Comparison of ENCODE assay signal across 8 mouse cellular contexts in the genomic region with DNA sequence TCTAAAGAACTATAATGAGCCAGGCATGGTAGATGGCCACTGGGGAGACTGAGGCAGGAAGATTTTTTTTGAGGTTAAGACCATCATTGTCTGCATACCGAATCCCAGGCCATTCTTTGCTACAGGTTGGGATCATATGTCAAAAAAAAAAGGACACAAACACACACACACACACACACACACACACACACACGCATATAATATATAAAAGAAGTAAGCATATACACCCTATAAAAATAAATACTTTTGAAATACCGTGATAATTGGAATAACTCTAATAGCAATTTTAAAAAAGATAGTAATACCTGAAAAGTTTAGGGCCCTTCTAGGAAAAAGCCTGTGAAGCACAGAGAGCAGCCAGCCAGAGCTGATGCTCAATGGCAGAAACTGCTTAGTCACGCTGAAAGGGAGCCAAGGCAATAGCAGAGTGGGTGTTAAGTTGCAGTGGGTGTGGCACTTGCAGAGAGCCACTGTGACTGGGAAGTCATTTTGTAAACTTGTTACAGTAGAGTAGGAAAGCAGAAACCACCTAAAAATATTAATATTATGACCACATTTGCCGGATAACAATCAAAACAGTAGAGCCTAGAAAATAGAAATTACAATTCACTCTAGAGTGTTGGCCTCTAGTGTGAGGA.
A peak's percentile ranks its signal among the peaks of the same experiment; 100 is the strongest.
DNase-seq lines count a peak whose midpoint lies in the region.

No protein-coding gene starts in this region.

- DNase-seq in right cerebral cortex, adult 2 months (ENCODE audit: low spot score in 2 of 2) = peak; percentile 60 to 64
- no peak for DNase-seq in right cerebral cortex, postnatal 25 days
- peak; percentile 13 for DNase-seq in adrenal gland, postnatal 25 days
- DNase-seq in heart, adult 11 months = peak; percentile 97
- peak; percentile 25 to 59 for DNase-seq in kidney, postnatal 36 days
- peak; percentile 63 to 64 for DNase-seq in lung, postnatal 4 days
- DNase-seq in retina, embryonic 14.5 days (ENCODE audit: low spot score) = no peak
- DNase-seq in cerebellum, adult 9-11 months = no peak

Comparison
In these comparisons a context has a peak if more than half of its experiments do, and no peak if none do; other contexts are left out.
1. DNase-seq: peak in right cerebral cortex, adult 2 months (2 of 2), adrenal gland, postnatal 25 days (single experiment), heart, adult 11 months (single experiment), kidney, postnatal 36 days (2 of 2) and lung, postnatal 4 days (2 of 2); none in right cerebral cortex, postnatal 25 days (single experiment), retina, embryonic 14.5 days (single experiment) and cerebellum, adult 9-11 months (single experiment).